Mouse (Mus musculus) lung, embryonic 16.5 days (tissue): ENCODE measurements at regions not wholly inside any gene's neighbourhood (a gene's known extent, or its start where the extent isn't known, plus 50 kb on each side); places are given as distances from the start of the nearest gene placed in this dataset.

ENCODE experiments used
- ATAC-seq: fragments of 200-750 bp; cut with Nextera tagmentation; 2 replicates; pipeline ENCODE4 v1.8.0; 2017; ENCODE audit warnings: low read depth, mild to moderate bottlenecking, moderate library complexity
- H3K27ac ChIP-seq: fragments of 300-500 bp; sonication (generic); 2 replicates; pipeline ENCODE4 v1.5.1; 2014; ENCODE audit warnings: mild to moderate bottlenecking, control low read depth, low read length
- H3K27me3 ChIP-seq: fragments of 300-500 bp; sonication (generic); 2 replicates; pipeline ENCODE4 v1.6.1; 2014; ENCODE audit warnings: low read depth, low read length, mixed read lengths; ENCODE audit not compliant: control insufficient read depth, insufficient read depth
- H3K36me3 ChIP-seq: fragments of 300-500 bp; sonication (generic); 2 replicates; pipeline ENCODE4 v1.6.1; 2014; ENCODE audit warnings: low read length; ENCODE audit not compliant: control insufficient read depth, insufficient read depth
- H3K4me1 ChIP-seq: fragments of 300-500 bp; sonication (generic); replicated peaks from 2 replicates; pipeline ENCODE4 v1.6.1; 2014; ENCODE audit warnings: low read length, mixed read lengths; ENCODE audit not compliant: control insufficient read depth, insufficient read depth
- H3K4me2 ChIP-seq: fragments of 300-500 bp; sonication (generic); 2 replicates; pipeline ENCODE4 v1.6.1; 2014; ENCODE audit warnings: low read depth, low read length, control low read depth
- H3K4me3 ChIP-seq: fragments of 300-500 bp; sonication (generic); 2 replicates; pipeline ENCODE4 v1.5.1; 2014; ENCODE audit warnings: mild to moderate bottlenecking, low read length, control low read depth
- H3K9ac ChIP-seq: fragments of 300-500 bp; sonication (generic); 2 replicates; pipeline ENCODE4 v1.6.1; 2014; ENCODE audit warnings: low read length, control low read depth
- H3K9me3 ChIP-seq: fragments of 300-500 bp; sonication (generic); 2 replicates; pipeline ENCODE4 v1.6.1; 2016; ENCODE audit warnings: low read length; ENCODE audit not compliant: control insufficient read depth
- WGBS: fragments of 180-500 bp; shearing (Covaris S2); extraction: QIAGEN DNeasy Blood & Tissue Kit; methylation state at CpG from one replicate; pipeline ENCODE4 v1.1.7; 2014; 5-methylcytosine and 5-hydroxymethylcytosine counted together

GRCm38 (mm10) chr3:148679121-148679520 is 311.2 kb downstream of the Adgrl2 start:
- Histone ChIP-seq H3K27ac (no peak overlapping the region), H3K4me2 (no peak overlapping the region), H3K4me3 (no peak overlapping the region), H3K9ac (no peak overlapping the region), H3K27me3 (no peaks in the 10 kb centered on the region), H3K36me3 (no peaks in the 10 kb centered on the region), H3K4me1 (peaks cover 5% of the 10 kb centered on the region; the same call in 1 of the 2 replicates), H3K9me3 (no peaks in the 10 kb centered on the region)
- ATAC-seq: no peak
- WGBS: 39% methylated on average over 2 of the region's 2 CpGs

GRCm38 (mm10) chr3:148676025-148676424 is 314.3 kb downstream of the Adgrl2 start:
- Histone ChIP-seq H3K9ac (no peak overlapping the region), H3K27me3 (no peaks in the 10 kb centered on the region), H3K27ac (no peak overlapping the region), H3K9me3 (no peaks in the 10 kb centered on the region), H3K4me3 (no peak overlapping the region), H3K4me1 (no peaks in the 10 kb centered on the region), H3K36me3 (no peaks in the 10 kb centered on the region), H3K4me2 (no peak overlapping the region)
- 68% methylated on average over 2 of the region's 2 CpGs for WGBS
- no peak for ATAC-seq

GRCm38 (mm10) chr3:148662888-148663477 is 327.4 kb downstream of the Adgrl2 start:
- H3K9ac ChIP-seq: no peak overlapping the region
- WGBS: 44% methylated on average over 6 of the region's 6 CpGs
- no peak overlapping the region for H3K4me3 ChIP-seq
- no peaks in the 10 kb centered on the region for H3K4me1 ChIP-seq
- no peak overlapping the region for H3K4me2 ChIP-seq
- no peaks in the 10 kb centered on the region for H3K27me3 ChIP-seq
- H3K9me3 ChIP-seq: no peaks in the 10 kb centered on the region
- H3K36me3 ChIP-seq: no peaks in the 10 kb centered on the region
- no peak overlapping the region for H3K27ac ChIP-seq
- no peak for ATAC-seq

GRCm38 (mm10) chr3:148659024-148659423 is 331.3 kb downstream of the Adgrl2 start:
- Histone ChIP-seq H3K4me2 (no peak overlapping the region), H3K4me1 (no peaks in the 10 kb centered on the region), H3K36me3 (no peaks in the 10 kb centered on the region), H3K27me3 (no peaks in the 10 kb centered on the region), H3K9ac (no peak overlapping the region), H3K4me3 (no peak overlapping the region), H3K9me3 (no peaks in the 10 kb centered on the region), H3K27ac (no peak overlapping the region)
- 83% methylated on average over 5 of the region's 5 CpGs for WGBS
- ATAC-seq: no peak

GRCm38 (mm10) chr3:148658368-148658767 is 332.0 kb downstream of the Adgrl2 start:
- Histone ChIP-seq H3K9me3 (no peaks in the 10 kb centered on the region), H3K27me3 (no peaks in the 10 kb centered on the region), H3K4me3 (no peak overlapping the region), H3K36me3 (no peaks in the 10 kb centered on the region), H3K9ac (no peak overlapping the region), H3K4me1 (no peaks in the 10 kb centered on the region), H3K27ac (no peak overlapping the region), H3K4me2 (no peak overlapping the region)
- ATAC-seq: no peak
- 65% methylated on average over 8 of the region's 8 CpGs for WGBS

- H3K27ac ChIP-seq: no peak overlapping the region
- no peaks in the 10 kb centered on the region for H3K4me1 ChIP-seq
- H3K9me3 ChIP-seq: no peaks in the 10 kb centered on the region
- peak; percentile 34; the same call in 1 of the 2 replicates for ATAC-seq
- H3K4me3 ChIP-seq: no peak overlapping the region
- WGBS: 79% methylated on average over 7 of the region's 7 CpGs
- H3K36me3 ChIP-seq: no peaks in the 10 kb centered on the region
- H3K27me3 ChIP-seq: no peaks in the 10 kb centered on the region
- H3K9ac ChIP-seq: no peak overlapping the region
- H3K4me2 ChIP-seq: no peak overlapping the region
Measured at GRCm38 (mm10) chr3:148656187-148656586, 334.2 kb downstream of the Adgrl2 start.

- no peaks in the 10 kb centered on the region for H3K4me1 ChIP-seq
- H3K9me3 ChIP-seq: no peaks in the 10 kb centered on the region
- WGBS: 53% methylated on average over 8 of the region's 8 CpGs
- no peak overlapping the region for H3K4me3 ChIP-seq
- H3K36me3 ChIP-seq: no peaks in the 10 kb centered on the region
- H3K27ac ChIP-seq: no peak overlapping the region
- ATAC-seq: no peak
- no peaks in the 10 kb centered on the region for H3K27me3 ChIP-seq
- no peak overlapping the region for H3K4me2 ChIP-seq
- H3K9ac ChIP-seq: no peak overlapping the region
Measured at GRCm38 (mm10) chr3:148650241-148650640, 340.1 kb downstream of the Adgrl2 start.

GRCm38 (mm10) chr3:148644924-148645323 is 345.4 kb downstream of the Adgrl2 start:
- 88% methylated on average over 5 of the region's 5 CpGs for WGBS

GRCm38 (mm10) chr3:148641581-148641980 is 348.8 kb downstream of the Adgrl2 start:
- H3K4me2 ChIP-seq: no peak overlapping the region
- H3K9ac ChIP-seq: no peak overlapping the region
- no peaks in the 10 kb centered on the region for H3K36me3 ChIP-seq
- peaks cover 4% of the 10 kb centered on the region; the same call in 1 of the 2 replicates for H3K4me1 ChIP-seq
- H3K27me3 ChIP-seq: no peaks in the 10 kb centered on the region
- H3K9me3 ChIP-seq: no peaks in the 10 kb centered on the region
- no peak overlapping the region for H3K27ac ChIP-seq
- 58% methylated on average over 3 of the region's 3 CpGs for WGBS
- no peak for ATAC-seq
- no peak overlapping the region for H3K4me3 ChIP-seq

More at GRCm38 (mm10) chr3:148644924-148645323, 345.4 kb downstream of the Adgrl2 start:
- no peak overlapping the region for H3K27ac ChIP-seq
- no peak for ATAC-seq
- no peaks in the 10 kb centered on the region for H3K36me3 ChIP-seq
- no peak overlapping the region for H3K4me2 ChIP-seq
- no peak overlapping the region for H3K9ac ChIP-seq
- no peak overlapping the region for H3K4me3 ChIP-seq
- H3K9me3 ChIP-seq: no peaks in the 10 kb centered on the region
- H3K27me3 ChIP-seq: no peaks in the 10 kb centered on the region
- peaks cover 4% of the 10 kb centered on the region; the same call in 1 of the 2 replicates for H3K4me1 ChIP-seq
